Mouse (Mus musculus) left cerebral cortex, adult 11 months (tissue): ENCODE results near the gene Ccdc136.

Experiments
- DNase-seq: peaks from one replicate; pipeline ENCODE4 v3.0.0; 2022; ENCODE audit warnings: low spot score

Ccdc136 gene

GRCm38 (mm10) chr6:29439251-29439650, 43.1 kb downstream of the Ccdc136 start:
- DNase-seq: no peak

DNA sequence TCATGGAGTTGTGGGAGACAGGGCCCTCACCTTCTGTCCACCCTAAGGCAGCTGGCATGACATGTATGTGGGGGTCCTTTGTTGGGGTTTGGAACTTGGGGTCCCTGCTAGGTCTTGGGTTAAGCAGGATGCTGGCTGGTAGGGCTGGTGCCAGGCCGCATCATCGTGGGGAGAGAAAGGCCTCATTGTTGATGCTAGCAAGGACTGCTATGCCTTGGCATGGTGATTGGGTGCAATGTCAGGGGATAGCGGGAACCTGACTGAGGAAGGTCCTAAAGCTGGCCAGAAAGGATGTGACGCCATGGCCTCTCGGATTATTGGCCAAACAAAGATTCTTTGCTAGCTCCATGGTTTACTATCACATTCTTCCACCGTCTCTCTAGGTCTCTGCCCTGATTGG, 43.7 kb downstream of the Ccdc136 start:
- no peak for DNase-seq

GRCm38 (mm10) chr6:29444773-29445172, 48.7 kb downstream of the Ccdc136 start:
- no peak for DNase-seq

GRCm38 (mm10) chr6:29445354-29445753, 49.2 kb downstream of the Ccdc136 start:
- no peak for DNase-seq

DNA sequence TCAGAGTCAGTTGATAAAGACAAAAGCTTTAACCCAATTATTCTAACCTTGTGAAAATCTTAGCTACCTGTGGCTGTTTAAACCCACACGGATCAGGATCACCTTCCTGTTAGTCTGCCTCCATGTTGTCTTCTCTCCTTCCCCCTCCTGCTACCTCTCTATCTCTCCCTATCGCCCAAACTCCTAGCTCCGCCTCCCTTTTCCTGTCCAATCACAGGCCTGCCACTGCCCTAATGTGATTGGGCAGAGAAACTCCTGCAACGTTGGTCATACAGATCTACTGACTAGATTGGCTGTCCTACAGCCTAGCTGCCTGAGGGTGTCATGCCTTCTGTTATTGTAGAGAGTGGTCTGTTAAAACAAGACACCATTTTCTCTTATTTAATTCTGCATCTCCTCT, 53.7 kb downstream of the Ccdc136 start:
- no peak for DNase-seq

- no peak for DNase-seq
Observed at GRCm38 (mm10) chr6:29450667-29451066, 54.6 kb downstream of the Ccdc136 start.

DNA sequence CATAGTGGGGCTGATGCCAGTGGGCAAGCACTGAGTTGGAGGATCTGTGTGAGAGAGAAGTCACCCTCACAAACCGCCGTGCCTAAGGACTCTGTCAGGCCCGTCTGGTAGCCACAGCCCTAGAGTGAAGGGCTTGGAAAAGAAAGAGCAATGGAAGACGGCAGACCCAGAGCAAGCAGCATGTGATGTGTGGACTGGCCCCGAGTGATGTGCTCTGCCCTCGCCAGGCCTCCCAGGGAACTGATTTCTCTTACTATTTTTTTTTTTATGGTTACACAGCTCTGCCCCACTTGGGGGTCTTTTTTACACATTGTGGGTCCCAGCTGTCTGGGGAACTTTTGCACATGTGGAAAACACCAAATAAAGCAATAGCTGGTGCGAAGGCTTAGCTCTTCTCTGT, 65.4 kb downstream of the Ccdc136 start:
- DNase-seq: no peak

- no peak for DNase-seq
Observed at GRCm38 (mm10) chr6:29463388-29463787, 67.3 kb downstream of the Ccdc136 start.

GRCm38 (mm10) chr6:29467583-29468354, 71.7 kb downstream of the Ccdc136 start, which contains the start of gene Atp6v1f:
Gene Atp6v1f, plus strand, starts transcription at chr6:29467718.
- DNase-seq: peak; percentile 88

DNA sequence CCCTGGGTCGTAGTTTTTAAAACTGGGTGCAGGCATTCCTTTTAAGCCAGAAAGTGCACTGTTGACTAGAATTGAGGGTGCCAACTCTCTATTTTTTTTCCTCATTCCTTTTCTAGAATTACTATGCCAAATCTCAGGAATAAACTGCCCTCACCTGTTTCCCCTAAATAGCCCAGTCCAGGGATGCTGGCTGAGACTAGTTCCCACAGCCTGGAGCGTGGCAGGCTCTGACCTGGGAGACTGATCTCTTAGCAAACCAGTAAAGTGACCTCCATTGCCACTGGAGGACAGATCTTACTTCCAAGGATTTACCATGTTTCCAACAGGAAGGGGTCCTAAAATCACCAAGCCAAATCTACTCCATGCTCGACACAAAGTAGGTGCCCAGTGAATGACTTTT, 72.7 kb downstream of the Ccdc136 start:
- no peak for DNase-seq

DNA sequence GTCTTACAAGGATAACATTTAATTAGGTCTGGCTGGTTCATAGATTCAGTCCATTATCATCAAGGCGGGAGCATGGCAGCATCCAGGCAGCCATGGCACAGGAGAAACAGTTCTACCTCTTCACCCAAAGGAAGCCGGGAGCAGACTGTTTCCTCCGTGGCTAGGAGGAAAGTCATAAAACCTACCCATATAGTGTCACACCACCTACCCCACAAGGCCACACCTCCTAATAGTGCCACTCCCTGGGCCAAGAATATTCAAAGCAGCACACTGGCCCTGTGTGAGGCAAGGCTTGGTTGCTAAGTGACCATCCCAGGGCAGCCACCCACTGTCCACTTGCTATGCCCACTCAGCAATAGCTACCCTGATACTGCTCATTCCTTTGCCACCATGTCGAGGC, 75.0 kb downstream of the Ccdc136 start, which contains the start of gene Atp6v1fnb:
Gene Atp6v1fnb, plus strand, starts transcription at position 301 of the 400 bp plus-strand sequence.
- DNase-seq: no peak

DNA sequence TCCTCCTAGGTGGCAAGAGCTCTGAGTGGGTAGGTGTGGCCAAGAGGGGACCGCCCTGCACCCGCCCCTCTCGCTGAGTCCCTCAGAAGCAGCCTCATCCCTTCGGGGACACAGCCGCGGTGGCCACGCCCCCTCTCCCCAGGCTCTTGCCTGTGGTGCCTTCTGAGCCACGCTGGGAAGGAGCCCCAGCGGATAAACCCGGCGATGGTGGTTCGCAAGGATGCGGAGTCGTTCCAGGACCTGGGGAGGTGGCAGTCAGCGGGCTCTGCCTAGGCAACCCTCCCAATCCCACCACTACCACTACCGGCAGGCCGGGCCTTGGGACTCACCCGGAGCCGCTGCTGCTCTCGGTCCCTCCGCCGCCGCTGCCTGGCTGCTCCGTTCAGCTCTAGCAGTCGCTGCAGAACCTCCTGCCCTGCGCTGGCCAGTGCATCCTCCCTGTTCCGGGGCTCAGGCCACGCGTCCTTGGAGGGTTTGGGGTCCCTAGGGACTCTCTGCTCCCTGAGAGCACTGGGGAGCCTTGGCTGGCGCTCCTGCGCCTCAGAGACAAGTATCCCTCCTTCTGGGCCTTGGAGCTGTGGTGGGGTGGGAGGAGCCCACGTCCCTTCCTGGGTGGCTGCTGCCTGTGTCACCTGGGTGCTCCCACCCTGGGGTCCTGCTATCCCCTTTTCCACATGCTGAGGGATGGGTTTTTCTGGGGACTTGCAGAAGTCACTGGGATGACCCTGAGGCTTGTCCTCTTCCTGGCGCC, 78.0 kb downstream of the Ccdc136 start:
- DNase-seq: peak; percentile 49

- DNase-seq: no peak
Observed at GRCm38 (mm10) chr6:29474736-29475135, 78.6 kb downstream of the Ccdc136 start.
